Mouse (Mus musculus) stomach, postnatal 0 days (tissue): Measurements from ENCODE around the gene Smc3. TPM values are rescaled to one million over a fixed set of nuclear protein-coding genes. Genes with fewer than 3 reads are reported as not detected.

Experiments used
- ATAC-seq: fragments of 200-750 bp; cut with Nextera tagmentation; 2 replicates; pipeline ENCODE4 v1.8.0; 2017; ENCODE audit not compliant: low FRiP score, low TSS enrichment
- DNase-seq: peaks from one replicate; pipeline ENCODE4 v3.0.0-alpha.2; 2016; ENCODE audit warnings: low spot score
- H3K27ac ChIP-seq: fragments of 300-500 bp; sonication (generic); replicated peaks from 2 replicates; pipeline ENCODE4 v1.5.1; 2014; ENCODE audit warnings: mild to moderate bottlenecking, control low read depth
- H3K27me3 ChIP-seq: fragments of 300-500 bp; sonication (generic); 2 replicates; pipeline ENCODE4 v1.6.1; 2014; ENCODE audit warnings: low read length; ENCODE audit not compliant: control insufficient read depth, insufficient read depth
- H3K36me3 ChIP-seq: fragments of 300-500 bp; sonication (generic); 2 replicates; pipeline ENCODE4 v1.6.1; 2014; ENCODE audit warnings: low read length, mixed read lengths; ENCODE audit not compliant: control insufficient read depth, insufficient read depth
- H3K4me1 ChIP-seq: fragments of 300-500 bp; sonication (generic); replicated peaks from 2 replicates; pipeline ENCODE4 v1.6.1; 2014; ENCODE audit warnings: antibody characterized with exemption; ENCODE audit not compliant: control insufficient read depth, insufficient read depth
- H3K4me2 ChIP-seq: fragments of 300-500 bp; sonication (generic); replicated peaks from 2 replicates; pipeline ENCODE4 v1.6.1; 2014; ENCODE audit warnings: low read depth, mild to moderate bottlenecking, control low read depth, moderate library complexity
- H3K4me3 ChIP-seq: fragments of 300-500 bp; sonication (generic); 2 replicates; pipeline ENCODE4 v1.5.1; 2014; ENCODE audit warnings: low read depth, low read length, control low read depth
- H3K9ac ChIP-seq: fragments of 300-500 bp; sonication (generic); 2 replicates; pipeline ENCODE4 v1.6.1; 2014; ENCODE audit warnings: mild to moderate bottlenecking, low read length, control low read depth, mixed read lengths
- H3K9me3 ChIP-seq: fragments of 300-500 bp; sonication (generic); 2 replicates; pipeline ENCODE4 v1.6.1; 2016; ENCODE audit warnings: low read length; ENCODE audit not compliant: control insufficient read depth
- CTCF ChIP-seq: IDR thresholded peaks from 2 replicates; pipeline ENCODE4 v1.5.1; 2016; ENCODE audit warnings: antibody characterized with exemption, low read depth, mild to moderate bottlenecking, moderate library complexity
- EP300 ChIP-seq: optimal IDR thresholded peaks from 2 replicates; pipeline ENCODE3; 2016; ENCODE audit warnings: antibody characterized with exemption
- WGBS: fragments of 180-500 bp; shearing (Covaris S2); extraction: QIAGEN DNeasy Blood & Tissue Kit; methylation state at CpG from one replicate; pipeline ENCODE4 v1.1.7; 2014; 5-methylcytosine and 5-hydroxymethylcytosine counted together
- polyA plus RNA-seq: library from polyadenylated mRNA; unstranded; fragments of >200 nt; fragmentation: Nextera tagmentation; extraction: Ambion mirVana; gene quantifications from 2 replicates; pipeline ENCODE4 v1.2.1, GENCODE M21; 2015

The Smc3 gene
- polyA plus RNA-seq, 1 experiment from 2014 or later = 27.0 TPM

GRCm38 (mm10) chr19:53661938-53662722 is 61.9 kb downstream of the Smc3 start:
- Histone ChIP-seq H3K4me1 (no peaks in the 10 kb centered on the region; the same call in 1 of the 2 replicates), H3K4me3 (no peak overlapping the region), H3K9ac (no peak overlapping the region), H3K27ac (no peak overlapping the region), H3K9me3 (no peaks in the 10 kb centered on the region), H3K4me2 (no peak overlapping the region), H3K36me3 (no peaks in the 10 kb centered on the region), H3K27me3 (no peaks in the 10 kb centered on the region)
- WGBS = 36% methylated on average over 14 of the region's 14 CpGs
- DNase-seq (no peak), ATAC-seq (no peak)
- no peak for TF ChIP-seq EP300
- TF ChIP-seq CTCF = no peak

- DNase-seq = no peak
- Histone ChIP-seq H3K9me3 (no peaks in the 10 kb centered on the region), H3K27ac (no peak overlapping the region), H3K36me3 (no peaks in the 10 kb centered on the region), H3K4me3 (no peak overlapping the region), H3K4me1 (no peaks in the 10 kb centered on the region; the same call in 1 of the 2 replicates), H3K4me2 (no peak overlapping the region), H3K27me3 (no peaks in the 10 kb centered on the region), H3K9ac (no peak overlapping the region)
- WGBS = 90% methylated on average over 9 of the region's 9 CpGs
- TF ChIP-seq EP300 (no peak), CTCF (no peak)
- ATAC-seq = no peak
Measured at GRCm38 (mm10) chr19:53664831-53665230, 64.6 kb downstream of the Smc3 start.

- DNase-seq (no peak), ATAC-seq (no peak)
- no peaks in the 10 kb centered on the region for H3K9me3 ChIP-seq
- no peaks in the 10 kb centered on the region for H3K27me3 ChIP-seq
- 91% methylated on average over 4 of the region's 4 CpGs for WGBS
- no peaks in the 10 kb centered on the region; the same call in 1 of the 2 replicates for H3K4me1 ChIP-seq
- TF ChIP-seq CTCF = no peak
- TF ChIP-seq EP300 = no peak
- no peak overlapping the region for H3K4me3 ChIP-seq
- H3K4me2 ChIP-seq = no peak overlapping the region
- no peak overlapping the region for H3K27ac ChIP-seq
- no peaks in the 10 kb centered on the region for H3K36me3 ChIP-seq
- no peak overlapping the region for H3K9ac ChIP-seq
Measured at GRCm38 (mm10) chr19:53665391-53665790, 65.2 kb downstream of the Smc3 start.

GRCm38 (mm10) chr19:53666708-53667107 is 66.5 kb downstream of the Smc3 start:
- H3K27me3 ChIP-seq = no peaks in the 10 kb centered on the region
- DNase-seq (no peak), ATAC-seq (no peak)
- no peaks in the 10 kb centered on the region for H3K9me3 ChIP-seq
- no peak overlapping the region for H3K4me3 ChIP-seq
- 37% methylated on average over 8 of the region's 8 CpGs for WGBS
- no peak overlapping the region for H3K4me2 ChIP-seq
- no peak overlapping the region for H3K9ac ChIP-seq
- H3K27ac ChIP-seq = no peak overlapping the region
- no peaks in the 10 kb centered on the region for H3K36me3 ChIP-seq
- TF ChIP-seq CTCF (no peak), EP300 (no peak)
- no peaks in the 10 kb centered on the region; the same call in 1 of the 2 replicates for H3K4me1 ChIP-seq

GRCm38 (mm10) chr19:53668821-53669220 is 68.6 kb downstream of the Smc3 start:
- no peak for ATAC-seq

GRCm38 (mm10) chr19:53670625-53671141 is 70.5 kb downstream of the Smc3 start:
- H3K27ac ChIP-seq = no peak overlapping the region
- TF ChIP-seq EP300 = no peak
- no peak for TF ChIP-seq CTCF
- DNase-seq (no peak), ATAC-seq (no peak)
- no peaks in the 10 kb centered on the region for H3K9me3 ChIP-seq
- H3K36me3 ChIP-seq = no peaks in the 10 kb centered on the region
- H3K4me2 ChIP-seq = no peak overlapping the region
- WGBS = 49% methylated on average over 12 of the region's 12 CpGs
- H3K27me3 ChIP-seq = no peaks in the 10 kb centered on the region
- H3K9ac ChIP-seq = no peak overlapping the region
- H3K4me3 ChIP-seq = no peak overlapping the region
- H3K4me1 ChIP-seq = no peaks in the 10 kb centered on the region

More at GRCm38 (mm10) chr19:53668821-53669220, 68.6 kb downstream of the Smc3 start:
- no peak overlapping the region for H3K4me3 ChIP-seq
- H3K4me1 ChIP-seq = no peaks in the 10 kb centered on the region
- no peaks in the 10 kb centered on the region for H3K27me3 ChIP-seq
- H3K9me3 ChIP-seq = no peaks in the 10 kb centered on the region
- H3K4me2 ChIP-seq = no peak overlapping the region
- TF ChIP-seq CTCF (no peak), EP300 (no peak)
- H3K9ac ChIP-seq = no peak overlapping the region
- H3K27ac ChIP-seq = no peak overlapping the region
- DNase-seq = no peak
- no peaks in the 10 kb centered on the region for H3K36me3 ChIP-seq
- WGBS = 86% methylated on average over 7 of the region's 7 CpGs
